In the genomic region with DNA sequence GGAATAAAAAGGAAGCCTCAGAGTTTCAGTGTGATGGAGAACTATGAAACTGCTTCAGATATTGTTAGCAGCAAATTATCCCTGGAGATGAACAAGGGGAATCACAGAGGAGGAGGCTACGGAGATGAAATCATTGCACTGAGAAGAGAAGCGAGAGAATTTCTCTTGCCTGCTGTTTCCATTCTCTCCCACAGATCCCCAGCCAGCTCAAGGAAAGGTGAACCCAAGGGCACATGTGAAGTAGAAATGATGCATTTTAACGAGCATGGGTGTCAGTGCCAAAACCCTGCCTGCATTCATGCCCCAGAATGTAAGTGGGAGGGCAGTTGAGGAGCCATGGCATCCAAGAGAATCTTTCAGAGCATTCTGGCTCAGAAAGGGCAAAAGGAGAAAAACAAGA, we compare ENCODE assay signal across 15 mouse cellular contexts.
DNase-seq lines count a peak whose midpoint lies in the region; ATAC-seq and TF ChIP-seq lines count a peak whose summit lies in the region.
"Had no signal": no experiment of that assay in that cellular context is flagged by ENCODE, and none has a peak within 500 bp of the region (broad histone marks: within the 10 kb centered on the region; RNA-seq: fewer than 3 reads in every experiment).

No protein-coding gene starts in this region.

- intact Hi-C loops in left cerebral cortex, adult 2 months (cut with DNase I), result loop anchor here (5.0 kb wide), 1 partner anchor 1372 kb away; no protein-coding TSS in a partner anchor
- intact Hi-C loops in left cerebral cortex, postnatal 36 days (cut with DNase I), result loop anchor here (5.0 kb wide), 1 partner anchor 827 kb away; no protein-coding TSS in a partner anchor

- ATAC-seq in frontal cortex, adult (ENCODE audit: low TSS enrichment), result peak; percentile 73

- no peak for TF ChIP-seq CTCF in left cerebral cortex, adult 2 months (IDR thresholded peaks at IDR 0.05)
- TF ChIP-seq CTCF in brain, embryonic 14.5 days (IDR thresholded peaks at IDR 0.05; ENCODE audit: borderline replicate concordance, extremely low read depth, insufficient read depth, insufficient read length), result no peak

- H3K4me3 ChIP-seq in left cerebral cortex, adult 2 months, result no peak overlapping the region
- H3K4me3 ChIP-seq: embryonic facial prominence, embryonic 10.5 days; kidney, embryonic 15.5 days; limb, embryonic 13.5 days; neural tube, embryonic 12.5 days had no signal

- no peak for DNase-seq in frontal cortex, postnatal 25 days (ENCODE audit: low spot score in 2 of 2)
- DNase-seq in left cerebral cortex, adult 2 months (ENCODE audit: extremely low spot score in 1 of 2, low spot score in 2 of 2), result no peak
- no peak for DNase-seq in left cerebral cortex, postnatal 36 days (ENCODE audit: low spot score in 2 of 2)
- peak; percentile 73 for DNase-seq in Muller cell, postnatal 12 days (ENCODE audit: inconsistent ontology term)
- DNase-seq in brain, embryonic 14.5 days (ENCODE audit: low read depth), result peak; percentile 68
- DNase-seq in thymus, postnatal 0 days (ENCODE audit: low spot score), result no peak
- DNase-seq: cerebellum, postnatal 36 days; heart, postnatal 14 days; thymus, adult 18-20 months had no signal

- no peak for TF ChIP-seq POLR2A in brain, embryonic 14.5 days (IDR thresholded peaks at IDR 0.05; ENCODE audit: borderline replicate concordance, extremely low read depth, insufficient read depth, insufficient read length, poor library complexity, severe bottlenecking)

- H3K27ac ChIP-seq in left cerebral cortex, adult 2 months, result peak overlapping the region; percentile 36
- H3K27ac ChIP-seq: embryonic facial prominence, embryonic 10.5 days; kidney, embryonic 15.5 days; limb, embryonic 13.5 days; liver, embryonic 14.5 days; neural tube, embryonic 12.5 days had no signal

Comparison
In these comparisons a context has a peak if more than half of its experiments do, and no peak if none do; other contexts are left out.
1. DNase-seq: peak in Muller cell, postnatal 12 days (single experiment) and brain, embryonic 14.5 days (single experiment); none in frontal cortex, postnatal 25 days (0 of 2), left cerebral cortex, adult 2 months (0 of 2), left cerebral cortex, postnatal 36 days (0 of 2) and thymus, postnatal 0 days (single experiment).